Mouse (Mus musculus): Measurements from ENCODE around the gene Ly6g5b. TPM values are rescaled to one million over a fixed set of nuclear protein-coding genes. Genes with fewer than 3 reads are reported as not detected.

Ly6g5b gene
- polyA plus RNA-seq, 2 experiments: 0.27 to 0.70 TPM

DNA sequence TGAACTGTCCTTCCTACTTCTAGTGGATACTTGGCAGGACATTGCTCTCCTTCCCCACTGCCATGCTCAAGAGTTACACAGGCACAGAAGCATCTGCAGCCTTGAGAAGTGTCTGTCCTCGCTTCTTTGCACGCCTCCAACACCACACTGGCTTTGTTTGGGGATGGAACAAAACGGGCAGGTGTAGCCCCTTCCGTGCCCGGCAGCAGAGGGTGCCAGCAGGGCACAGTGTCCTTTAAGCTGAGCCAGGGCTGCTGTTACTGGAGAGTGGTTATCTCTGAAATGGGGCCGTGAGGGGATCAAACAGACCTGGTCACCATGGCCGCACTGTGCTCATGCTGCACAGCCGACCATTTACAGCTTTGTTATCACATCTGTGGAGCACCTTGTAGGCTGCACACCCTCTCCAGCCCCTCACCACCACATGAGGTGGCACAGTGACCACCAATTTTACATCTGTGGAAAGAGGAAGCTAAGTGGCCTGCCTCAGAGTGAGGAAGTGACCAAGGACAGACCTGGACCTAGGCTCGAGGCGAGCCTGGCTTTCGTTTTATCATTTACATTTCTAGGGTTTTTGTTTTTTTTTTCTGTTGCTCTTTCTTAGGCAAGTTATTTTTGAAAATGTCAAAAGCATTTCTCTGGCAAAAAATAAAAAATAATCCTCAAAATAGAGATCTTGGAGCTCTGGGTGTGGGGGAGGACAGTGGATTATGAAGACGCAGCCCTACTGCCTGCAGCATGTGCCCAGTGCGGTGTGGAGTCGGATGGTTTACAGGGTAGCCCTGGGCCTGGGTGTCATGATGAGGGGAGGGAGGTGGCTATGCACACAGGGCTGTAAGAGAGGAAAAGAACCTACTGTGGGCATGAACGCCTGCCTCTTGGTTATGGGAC, 20.5 kb downstream of the Ly6g5b start:
- no peak overlapping the region for H3K9ac ChIP-seq (replicated peaks)

DNA sequence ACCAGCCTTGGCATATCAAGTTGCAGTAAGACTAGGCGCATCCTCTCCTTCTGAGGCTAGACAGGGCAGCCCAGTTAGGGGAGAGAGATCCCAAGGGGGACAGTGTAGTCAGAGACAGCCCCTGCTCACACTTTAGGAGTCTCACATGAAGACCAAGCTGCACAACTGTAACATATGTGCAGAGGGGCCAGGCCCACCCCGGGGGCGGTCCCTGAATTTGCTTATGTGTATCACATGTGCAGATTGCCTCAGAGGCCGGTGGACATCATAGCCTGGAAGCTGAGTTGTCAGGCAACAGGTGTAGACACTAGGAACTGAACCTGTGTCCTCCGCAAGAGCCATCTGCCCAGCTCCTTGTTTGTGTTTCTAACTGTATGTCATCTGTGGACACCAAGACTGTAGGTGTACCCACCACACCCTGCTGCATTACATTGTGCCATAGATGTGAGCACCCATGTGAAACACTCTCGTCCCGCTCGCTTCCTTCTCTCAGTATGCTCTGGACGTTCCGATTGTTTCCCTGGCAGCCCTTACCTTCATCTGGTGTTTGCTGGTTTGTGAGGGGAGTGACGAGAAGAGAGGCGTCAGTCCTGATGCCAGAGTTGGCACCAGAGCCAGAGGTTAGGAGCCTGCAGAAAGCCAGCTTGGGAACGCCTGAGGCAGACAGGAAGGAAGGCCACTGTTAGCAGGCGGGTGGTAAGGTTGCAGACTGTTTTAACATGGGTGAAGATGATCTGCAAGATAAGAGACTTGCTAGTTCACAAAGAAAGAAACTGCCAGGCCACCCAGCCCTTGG, 22.6 kb downstream of the Ly6g5b start:
- Histone ChIP-seq H3K9ac (replicated peaks) (no peak overlapping the region), H3K4me1 (replicated peaks; ENCODE audit: control insufficient read depth in 2 of 2, insufficient read depth in 2 of 2, low read length in 1 of 2) (peaks cover 10% of the 10 kb centered on the region in 2 experiments), H3K4me2 (ENCODE audit: low read depth) (no peak overlapping the region), H3K9me3 (ENCODE audit: control insufficient read depth, low read length) (no peaks in the 10 kb centered on the region), H3K36me3 (replicated peaks; ENCODE audit: control insufficient read depth, insufficient read depth, low read depth) (peaks cover 28% of the 10 kb centered on the region), H3K4me3 (ENCODE audit: insufficient read depth in 1 of 2, low read depth in 2 of 2, low read length in 2 of 2) (no peak overlapping the region), H3K27ac (no peak overlapping the region), H3K27me3 (ENCODE audit: control insufficient read depth, insufficient read depth, low read length) (no peaks in the 10 kb centered on the region)
- 81% methylated on average over 14 of the region's 14 CpGs for WGBS (ENCODE audit: insufficient replicate concordance)
- no peak for ATAC-seq (ENCODE audit: insufficient read depth)
- no peak for DNase-seq (ENCODE audit: low read depth in 3 of 3, low spot score in 3 of 3)
- TF ChIP-seq CTCF (IDR thresholded peaks at IDR 0.05; ENCODE audit: low read depth) (no peak), EP300 (IDR thresholded peaks at IDR 0.05; ENCODE audit: low read depth) (no peak)

More for the DNA sequence above, 20.5 kb downstream of the Ly6g5b start:
- Histone ChIP-seq H3K4me2 (ENCODE audit: low read depth) (no peak overlapping the region), H3K4me3 (ENCODE audit: insufficient read depth in 1 of 2, low read depth in 2 of 2, low read length in 2 of 2) (no peak overlapping the region), H3K27ac (no peak overlapping the region), H3K36me3 (replicated peaks; ENCODE audit: control insufficient read depth, insufficient read depth, low read depth) (peaks cover 38% of the 10 kb centered on the region), H3K27me3 (ENCODE audit: control insufficient read depth, insufficient read depth, low read length) (no peaks in the 10 kb centered on the region), H3K4me1 (replicated peaks; ENCODE audit: control insufficient read depth in 2 of 2, insufficient read depth in 2 of 2, low read length in 1 of 2) (peaks cover 10% of the 10 kb centered on the region in 2 experiments), H3K9me3 (ENCODE audit: control insufficient read depth, low read length) (no peaks in the 10 kb centered on the region)
- ATAC-seq (ENCODE audit: insufficient read depth): no peak
- TF ChIP-seq EP300 (IDR thresholded peaks at IDR 0.05; ENCODE audit: low read depth) (no peak), CTCF (IDR thresholded peaks at IDR 0.05; ENCODE audit: low read depth) (no peak)
- DNase-seq (ENCODE audit: low read depth in 3 of 3, low spot score in 3 of 3): no peak
- 76% methylated on average over 15 of the region's 15 CpGs for WGBS (ENCODE audit: insufficient replicate concordance)

DNA sequence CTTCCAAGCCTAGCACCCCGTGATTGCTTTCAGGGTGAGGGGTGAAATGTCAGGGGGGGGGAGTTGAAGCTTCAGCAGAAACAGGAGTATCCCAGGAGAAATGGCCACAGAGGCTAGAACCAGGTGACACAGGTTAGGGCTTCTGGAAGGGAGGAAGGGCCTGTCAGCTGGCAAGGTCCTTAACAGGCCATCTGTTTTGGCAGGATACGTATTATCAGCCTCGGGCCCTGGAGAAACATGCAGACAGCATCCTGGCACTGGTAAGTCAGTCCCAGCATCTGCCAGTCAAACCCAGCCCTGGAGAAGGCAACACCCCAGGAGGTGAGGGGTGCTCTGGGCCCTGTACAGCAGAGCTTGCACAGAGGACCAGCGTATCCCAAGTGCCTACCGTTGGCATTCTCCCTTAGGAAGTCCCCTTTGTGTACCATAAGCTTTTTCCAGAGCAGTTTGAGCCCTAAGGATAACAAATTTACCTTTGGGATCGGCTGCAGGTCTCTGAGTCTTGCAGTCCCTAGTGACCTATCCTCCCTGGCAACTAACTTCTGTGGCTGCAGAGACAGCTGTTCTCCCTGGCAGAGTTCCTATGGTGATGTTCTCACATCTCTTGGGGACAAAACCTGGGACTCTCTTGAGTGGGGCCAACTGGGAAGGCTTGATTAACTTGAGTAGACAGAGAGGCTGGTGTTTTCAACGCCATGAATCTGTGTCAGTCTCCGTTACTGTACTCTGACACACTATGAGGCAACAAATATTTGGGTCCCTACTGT, 24.9 kb downstream of the Ly6g5b start:
- Histone ChIP-seq H3K36me3 (replicated peaks; ENCODE audit: control insufficient read depth, insufficient read depth, low read depth) (peaks cover 14% of the 10 kb centered on the region), H3K27me3 (ENCODE audit: control insufficient read depth, insufficient read depth, low read length) (no peaks in the 10 kb centered on the region), H3K4me1 (replicated peaks; ENCODE audit: control insufficient read depth in 2 of 2, insufficient read depth in 2 of 2, low read length in 1 of 2) (peaks cover 14% of the 10 kb centered on the region in 2 experiments), H3K4me2 (ENCODE audit: low read depth) (peak overlapping the region; percentile 96), H3K9me3 (ENCODE audit: control insufficient read depth, low read length) (no peaks in the 10 kb centered on the region), H3K27ac (peak overlapping the region; percentile 75), H3K4me3 (ENCODE audit: insufficient read depth in 1 of 2, low read depth in 2 of 2, low read length in 2 of 2) (peak overlapping the region; percentile 66 to 70), H3K9ac (replicated peaks) (peak overlapping the region; percentile 86)
- ATAC-seq (ENCODE audit: insufficient read depth) (peak; percentile 48), DNase-seq (ENCODE audit: low read depth in 3 of 3, low spot score in 3 of 3) (peak; percentile 64 to 69 (median 65))
- WGBS (ENCODE audit: insufficient replicate concordance): 52% methylated on average over 8 of the region's 8 CpGs
- TF ChIP-seq CTCF (IDR thresholded peaks at IDR 0.05; ENCODE audit: low read depth) (no peak), EP300 (IDR thresholded peaks at IDR 0.05; ENCODE audit: low read depth) (peak; percentile 74)

DNA sequence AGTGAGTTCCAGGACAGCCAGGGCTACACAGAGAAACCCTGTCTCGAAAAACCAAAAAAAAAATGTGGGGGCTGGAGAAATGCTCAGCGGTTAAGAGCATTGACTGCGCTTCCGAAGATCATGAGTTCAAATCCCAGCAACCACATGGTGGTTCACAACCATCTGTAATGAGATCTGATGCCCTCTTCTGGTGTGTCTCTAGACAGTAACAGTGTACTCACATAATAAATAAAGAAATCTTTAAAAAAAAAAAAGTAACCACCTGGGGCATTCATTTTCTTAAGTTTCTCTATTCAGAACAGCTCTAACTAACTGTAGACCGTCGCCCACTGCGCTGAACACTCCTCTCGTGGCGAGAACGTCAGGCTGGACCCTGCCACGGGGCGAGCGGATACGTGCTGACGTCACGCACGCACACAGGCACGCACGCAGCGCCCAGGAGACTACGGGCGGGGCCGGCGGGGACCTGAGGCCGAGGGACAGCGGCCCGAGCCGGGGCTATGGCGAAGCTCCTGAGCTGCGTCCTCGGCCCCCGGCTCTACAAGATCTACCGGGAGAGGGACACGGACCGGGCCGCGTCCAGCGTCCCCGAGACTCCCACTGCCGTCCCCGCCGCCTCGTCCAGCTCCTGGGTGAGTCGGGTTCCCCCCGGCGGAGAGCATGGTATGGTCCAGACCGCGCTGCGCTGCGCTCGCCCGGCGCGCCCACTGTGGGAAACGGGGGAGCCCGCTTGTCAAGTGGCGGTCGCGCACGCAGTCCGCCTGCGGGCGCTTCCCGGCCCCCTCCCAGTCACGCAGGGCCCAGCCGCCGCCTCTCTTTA, 26.2 kb downstream of the Ly6g5b start, which contains the start of gene Abhd16a:
Gene Abhd16a, plus strand, starts transcription at position 439 of the 820 bp plus-strand sequence.
- H3K27me3 ChIP-seq (ENCODE audit: control insufficient read depth, insufficient read depth, low read length): no peaks in the 10 kb centered on the region
- peak within 1 kb of the TSS; percentile 86 for H3K9ac ChIP-seq (replicated peaks)
- H3K36me3 ChIP-seq (replicated peaks; ENCODE audit: control insufficient read depth, insufficient read depth, low read depth): peaks cover 6% of the 10 kb centered on the region; the same call in 1 of the 2 replicates
- H3K27ac ChIP-seq: peak within 1 kb of the TSS; percentile 75
- H3K4me3 ChIP-seq (ENCODE audit: insufficient read depth in 1 of 2, low read depth in 2 of 2, low read length in 2 of 2): peak within 1 kb of the TSS; percentile 66 to 70
- TF ChIP-seq CTCF (IDR thresholded peaks at IDR 0.05; ENCODE audit: low read depth): peak; percentile 22
- TF ChIP-seq EP300 (IDR thresholded peaks at IDR 0.05; ENCODE audit: low read depth): no peak
- H3K9me3 ChIP-seq (ENCODE audit: control insufficient read depth, low read length): no peaks in the 10 kb centered on the region
- peak; percentile 82 to 87 (median 83) for DNase-seq (ENCODE audit: low read depth in 3 of 3, low spot score in 3 of 3)
- peak; percentile 97 for ATAC-seq (ENCODE audit: insufficient read depth)
- H3K4me2 ChIP-seq (ENCODE audit: low read depth): peak within 1 kb of the TSS; percentile 96
- 3% methylated on average over 60 of the region's 67 CpGs for whole genome bisulfite sequencing (ENCODE audit: insufficient replicate concordance)
- peaks cover 15 to 18% of the 10 kb centered on the region in 2 experiments for H3K4me1 ChIP-seq (replicated peaks; ENCODE audit: control insufficient read depth in 2 of 2, insufficient read depth in 2 of 2, low read length in 1 of 2)

All from liver, embryonic 14.5 days (tissue).